Mouse (Mus musculus): Measurements from ENCODE around the gene Mecom. TPM values are rescaled to one million over a fixed set of nuclear protein-coding genes. Genes with fewer than 3 reads are reported as not detected.

The Mecom gene
- polyA plus RNA-seq, 1 experiment: 0.02 TPM

DNA sequence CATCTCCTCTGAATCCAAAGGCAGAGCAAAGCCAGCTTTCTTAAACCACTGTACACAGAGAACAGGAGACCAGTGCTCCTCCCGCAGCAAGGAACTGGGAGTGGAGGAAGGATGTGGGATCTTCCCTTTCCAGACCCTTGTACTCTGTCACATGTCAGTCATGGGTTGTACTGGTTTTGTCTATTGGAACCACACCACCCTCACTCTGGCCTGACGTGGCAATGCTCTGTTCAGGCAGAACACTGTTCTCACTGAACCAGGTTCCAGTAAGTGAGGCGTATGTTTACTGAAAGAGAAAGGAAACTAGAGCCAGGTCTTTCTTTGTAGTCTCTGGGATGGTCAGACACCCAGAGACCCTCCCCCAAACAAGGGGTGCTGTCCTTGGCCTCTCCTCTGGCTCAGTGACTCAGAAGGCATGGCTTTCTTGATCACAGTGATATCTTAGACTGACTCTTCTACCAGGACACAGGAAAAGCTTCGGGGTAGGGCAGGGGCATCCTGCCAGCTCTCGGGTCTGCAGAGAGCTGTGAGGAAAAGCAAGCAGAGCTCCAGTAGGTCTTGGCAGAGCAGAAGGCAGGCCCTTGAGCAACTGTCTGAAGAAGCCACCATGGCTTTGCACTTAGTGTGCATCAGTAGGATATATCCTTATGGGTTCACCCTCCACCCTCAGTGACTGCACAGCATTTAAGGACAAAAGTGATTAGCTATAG is 386.7 kb downstream of the Mecom start:
- Histone ChIP-seq H3K4me3 (replicated peaks) (no peak overlapping the region), H3K9me3 (ENCODE audit: control insufficient read depth, low read length) (no peaks in the 10 kb centered on the region), H3K36me3 (ENCODE audit: control insufficient read depth) (no peaks in the 10 kb centered on the region), H3K27me3 (ENCODE audit: control insufficient read depth) (no peaks in the 10 kb centered on the region), H3K4me1 (ENCODE audit: control insufficient read depth) (no peaks in the 10 kb centered on the region)
- TF ChIP-seq GATA1 (IDR thresholded peaks at IDR 0.05; ENCODE audit: low read length) (no peak), TAL1 (IDR thresholded peaks at IDR 0.05; ENCODE audit: low read length) (no peak)

DNA sequence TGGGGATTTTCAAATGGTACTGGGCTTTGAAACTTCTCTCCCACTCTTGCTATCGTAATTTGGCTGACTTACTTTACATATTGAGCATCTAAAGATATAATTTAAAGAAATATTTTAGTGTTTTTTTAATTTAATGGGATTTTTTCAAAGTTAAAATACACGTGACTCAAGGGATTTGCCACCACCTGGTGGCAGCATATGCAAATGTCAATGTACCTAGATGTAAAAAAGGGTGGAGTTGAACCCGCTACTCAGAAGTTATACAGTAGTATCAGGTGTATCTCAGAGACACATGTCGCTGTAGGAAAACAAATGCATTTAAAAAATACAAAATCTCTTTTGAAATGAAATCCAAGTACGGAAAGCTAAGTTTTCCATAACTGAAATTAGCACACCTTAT is 387.5 kb downstream of the Mecom start:
- no peak for TF ChIP-seq TAL1 (IDR thresholded peaks at IDR 0.05; ENCODE audit: low read length)
- TF ChIP-seq GATA1 (IDR thresholded peaks at IDR 0.05; ENCODE audit: low read length): no peak
- H3K4me3 ChIP-seq (replicated peaks): no peak overlapping the region
- H3K27me3 ChIP-seq (ENCODE audit: control insufficient read depth): no peaks in the 10 kb centered on the region
- no peaks in the 10 kb centered on the region for H3K4me1 ChIP-seq (ENCODE audit: control insufficient read depth)
- no peaks in the 10 kb centered on the region for H3K36me3 ChIP-seq (ENCODE audit: control insufficient read depth)
- H3K9me3 ChIP-seq (ENCODE audit: control insufficient read depth, low read length): no peaks in the 10 kb centered on the region

DNA sequence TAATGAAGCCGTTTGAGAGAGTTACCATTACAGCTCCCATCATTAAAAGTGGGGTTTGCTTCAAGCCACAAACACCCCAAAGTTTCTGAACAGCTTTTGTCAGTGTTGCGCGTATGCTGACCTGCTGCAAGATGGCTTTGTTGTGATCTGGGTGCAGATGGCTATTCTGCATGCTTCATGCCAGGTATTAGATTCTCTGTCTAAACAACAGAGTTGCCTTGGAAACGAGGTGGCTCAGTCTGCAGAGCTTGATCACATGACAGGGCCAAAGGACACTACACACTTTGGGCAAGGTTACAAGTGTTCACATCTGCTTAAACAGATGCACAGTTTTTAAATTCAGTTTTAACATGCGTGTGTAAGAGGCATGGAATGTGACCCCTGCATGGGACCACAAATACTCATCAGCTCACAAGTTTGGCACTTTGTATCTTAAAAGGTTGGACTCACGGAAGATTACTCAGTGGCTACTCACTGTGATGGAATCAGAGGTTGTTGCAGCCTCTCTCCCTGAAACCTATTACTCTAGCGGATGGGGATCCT is 390.6 kb downstream of the Mecom start:
- no peak overlapping the region for H3K4me3 ChIP-seq (replicated peaks)
- TF ChIP-seq GATA1 (IDR thresholded peaks at IDR 0.05; ENCODE audit: low read length) (no peak), TAL1 (IDR thresholded peaks at IDR 0.05; ENCODE audit: low read length) (no peak)
- no peaks in the 10 kb centered on the region for H3K27me3 ChIP-seq (ENCODE audit: control insufficient read depth)
- H3K4me1 ChIP-seq (ENCODE audit: control insufficient read depth): no peaks in the 10 kb centered on the region
- H3K9me3 ChIP-seq (ENCODE audit: control insufficient read depth, low read length): no peaks in the 10 kb centered on the region
- no peaks in the 10 kb centered on the region for H3K36me3 ChIP-seq (ENCODE audit: control insufficient read depth)

DNA sequence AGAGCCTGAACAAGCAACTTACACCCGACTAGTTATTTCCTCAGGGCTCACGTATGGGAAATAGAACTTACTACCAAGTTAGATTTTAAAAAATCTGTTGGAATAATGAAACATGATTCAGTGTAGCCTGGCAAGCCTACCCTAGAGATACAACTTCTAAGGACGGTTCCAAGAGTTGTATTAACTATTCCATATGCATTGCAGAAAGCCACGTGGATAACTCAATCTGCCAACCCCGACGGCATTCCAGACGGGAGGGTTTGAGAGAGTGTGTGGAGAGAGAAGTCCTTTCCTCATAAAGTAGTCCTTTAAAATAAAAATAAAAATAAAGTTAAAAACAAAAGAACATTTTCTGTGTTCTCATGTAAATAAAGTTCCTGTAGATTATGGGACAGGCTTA is 393.4 kb downstream of the Mecom start:
- Histone ChIP-seq H3K27me3 (ENCODE audit: control insufficient read depth) (no peaks in the 10 kb centered on the region), H3K9me3 (ENCODE audit: control insufficient read depth, low read length) (no peaks in the 10 kb centered on the region), H3K4me1 (ENCODE audit: control insufficient read depth) (no peaks in the 10 kb centered on the region), H3K36me3 (ENCODE audit: control insufficient read depth) (no peaks in the 10 kb centered on the region), H3K4me3 (replicated peaks) (no peak overlapping the region)
- no peak for TF ChIP-seq TAL1 (IDR thresholded peaks at IDR 0.05; ENCODE audit: low read length)
- TF ChIP-seq GATA1 (IDR thresholded peaks at IDR 0.05; ENCODE audit: low read length): no peak

DNA sequence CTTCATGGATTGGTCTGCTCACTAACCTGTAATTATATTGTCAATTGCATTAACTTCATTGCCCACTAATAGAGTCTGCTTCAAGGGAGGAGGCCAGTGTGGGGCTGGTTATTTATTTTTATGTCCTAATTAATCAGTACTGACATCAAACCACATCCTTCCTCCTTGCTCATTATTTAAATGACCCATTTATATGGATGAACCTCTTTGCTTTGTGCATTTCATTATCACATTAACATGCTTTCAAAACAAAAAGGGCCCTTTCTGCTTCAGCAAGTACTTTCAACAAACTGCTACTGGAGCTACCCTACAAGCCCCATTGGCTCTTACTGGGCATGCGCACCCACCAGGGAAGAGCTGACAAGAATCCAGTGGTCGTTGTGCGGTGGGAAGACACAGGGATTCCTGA is 393.9 kb downstream of the Mecom start:
- H3K27me3 ChIP-seq (ENCODE audit: control insufficient read depth): no peaks in the 10 kb centered on the region
- H3K36me3 ChIP-seq (ENCODE audit: control insufficient read depth): no peaks in the 10 kb centered on the region
- no peak for TF ChIP-seq TAL1 (IDR thresholded peaks at IDR 0.05; ENCODE audit: low read length)
- no peak for TF ChIP-seq GATA1 (IDR thresholded peaks at IDR 0.05; ENCODE audit: low read length)
- no peaks in the 10 kb centered on the region for H3K4me1 ChIP-seq (ENCODE audit: control insufficient read depth)
- H3K9me3 ChIP-seq (ENCODE audit: control insufficient read depth, low read length): no peaks in the 10 kb centered on the region
- H3K4me3 ChIP-seq (replicated peaks): no peak overlapping the region

- no peak for TF ChIP-seq TAL1 (IDR thresholded peaks at IDR 0.05; ENCODE audit: low read length)
- TF ChIP-seq GATA1 (IDR thresholded peaks at IDR 0.05; ENCODE audit: low read length): no peak
Measured at GRCm38 (mm10) chr3:30150071-30150470, 397.7 kb downstream of the Mecom start.

DNA sequence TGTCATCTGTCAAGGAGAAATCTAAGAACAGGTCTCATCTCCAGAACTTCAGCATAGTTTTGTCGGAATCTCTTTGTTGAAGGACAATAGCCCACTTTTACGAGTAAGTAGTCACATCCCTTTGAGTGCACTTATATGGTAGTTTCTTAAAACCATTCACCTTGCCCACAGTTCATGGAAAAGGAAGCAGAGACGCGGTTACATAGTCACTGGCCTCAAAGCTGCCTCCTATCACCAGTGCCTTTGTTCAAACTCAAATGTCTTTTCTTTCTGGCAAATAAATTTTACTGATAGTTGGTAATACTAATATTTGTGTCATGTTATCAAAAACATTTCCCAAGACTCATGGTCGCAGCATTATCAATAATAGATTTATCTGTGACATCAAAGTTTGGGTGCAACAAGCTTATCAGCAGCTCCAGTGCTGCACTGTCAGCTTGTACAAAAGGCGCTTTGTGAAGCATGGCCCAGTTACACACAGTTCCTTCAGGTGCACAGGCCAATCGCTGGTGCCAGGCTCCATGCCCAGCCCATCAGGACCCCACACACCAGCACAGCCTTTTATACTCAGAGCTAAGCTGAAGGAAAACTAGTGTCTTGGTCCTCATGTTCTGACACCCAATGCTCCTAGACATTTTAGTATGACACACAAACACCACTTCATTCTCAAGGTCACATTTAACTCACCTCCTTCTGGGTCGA is 399.3 kb downstream of the Mecom start:
- Histone ChIP-seq H3K4me1 (ENCODE audit: control insufficient read depth) (no peaks in the 10 kb centered on the region), H3K4me3 (replicated peaks) (no peak overlapping the region), H3K36me3 (ENCODE audit: control insufficient read depth) (no peaks in the 10 kb centered on the region), H3K27me3 (ENCODE audit: control insufficient read depth) (no peaks in the 10 kb centered on the region), H3K9me3 (ENCODE audit: control insufficient read depth, low read length) (no peaks in the 10 kb centered on the region)
- TF ChIP-seq GATA1 (IDR thresholded peaks at IDR 0.05; ENCODE audit: low read length) (no peak), TAL1 (IDR thresholded peaks at IDR 0.05; ENCODE audit: low read length) (no peak)

More at GRCm38 (mm10) chr3:30150071-30150470, 397.7 kb downstream of the Mecom start:
- H3K4me3 ChIP-seq (replicated peaks): no peak overlapping the region
- H3K27me3 ChIP-seq (ENCODE audit: control insufficient read depth): no peaks in the 10 kb centered on the region
- H3K4me1 ChIP-seq (ENCODE audit: control insufficient read depth): no peaks in the 10 kb centered on the region
- no peaks in the 10 kb centered on the region for H3K9me3 ChIP-seq (ENCODE audit: control insufficient read depth, low read length)
- no peaks in the 10 kb centered on the region for H3K36me3 ChIP-seq (ENCODE audit: control insufficient read depth)

GRCm38 (mm10) chr3:30145051-30145450 is 402.8 kb downstream of the Mecom start:
- Histone ChIP-seq H3K36me3 (ENCODE audit: control insufficient read depth) (no peaks in the 10 kb centered on the region), H3K4me1 (ENCODE audit: control insufficient read depth) (no peaks in the 10 kb centered on the region), H3K9me3 (ENCODE audit: control insufficient read depth, low read length) (no peaks in the 10 kb centered on the region), H3K4me3 (replicated peaks) (no peak overlapping the region), H3K27me3 (ENCODE audit: control insufficient read depth) (no peaks in the 10 kb centered on the region)
- no peak for TF ChIP-seq TAL1 (IDR thresholded peaks at IDR 0.05; ENCODE audit: low read length)
- TF ChIP-seq GATA1 (IDR thresholded peaks at IDR 0.05; ENCODE audit: low read length): no peak

GRCm38 (mm10) chr3:30143961-30144411 is 403.8 kb downstream of the Mecom start:
- no peak overlapping the region for H3K4me3 ChIP-seq (replicated peaks)
- no peak for TF ChIP-seq GATA1 (IDR thresholded peaks at IDR 0.05; ENCODE audit: low read length)
- TF ChIP-seq TAL1 (IDR thresholded peaks at IDR 0.05; ENCODE audit: low read length): no peak
- H3K36me3 ChIP-seq (ENCODE audit: control insufficient read depth): no peaks in the 10 kb centered on the region
- H3K9me3 ChIP-seq (ENCODE audit: control insufficient read depth, low read length): no peaks in the 10 kb centered on the region
- no peaks in the 10 kb centered on the region for H3K4me1 ChIP-seq (ENCODE audit: control insufficient read depth)
- no peaks in the 10 kb centered on the region for H3K27me3 ChIP-seq (ENCODE audit: control insufficient read depth)
